Mouse (Mus musculus): ENCODE data around the gene Cand2. TPM values are rescaled to one million over a fixed set of nuclear protein-coding genes. Genes with fewer than 3 reads are reported as not detected.

Cand2 gene
- total RNA-seq, 2 experiments from 2014 or later: 1.2 to 2.2 TPM

DNA sequence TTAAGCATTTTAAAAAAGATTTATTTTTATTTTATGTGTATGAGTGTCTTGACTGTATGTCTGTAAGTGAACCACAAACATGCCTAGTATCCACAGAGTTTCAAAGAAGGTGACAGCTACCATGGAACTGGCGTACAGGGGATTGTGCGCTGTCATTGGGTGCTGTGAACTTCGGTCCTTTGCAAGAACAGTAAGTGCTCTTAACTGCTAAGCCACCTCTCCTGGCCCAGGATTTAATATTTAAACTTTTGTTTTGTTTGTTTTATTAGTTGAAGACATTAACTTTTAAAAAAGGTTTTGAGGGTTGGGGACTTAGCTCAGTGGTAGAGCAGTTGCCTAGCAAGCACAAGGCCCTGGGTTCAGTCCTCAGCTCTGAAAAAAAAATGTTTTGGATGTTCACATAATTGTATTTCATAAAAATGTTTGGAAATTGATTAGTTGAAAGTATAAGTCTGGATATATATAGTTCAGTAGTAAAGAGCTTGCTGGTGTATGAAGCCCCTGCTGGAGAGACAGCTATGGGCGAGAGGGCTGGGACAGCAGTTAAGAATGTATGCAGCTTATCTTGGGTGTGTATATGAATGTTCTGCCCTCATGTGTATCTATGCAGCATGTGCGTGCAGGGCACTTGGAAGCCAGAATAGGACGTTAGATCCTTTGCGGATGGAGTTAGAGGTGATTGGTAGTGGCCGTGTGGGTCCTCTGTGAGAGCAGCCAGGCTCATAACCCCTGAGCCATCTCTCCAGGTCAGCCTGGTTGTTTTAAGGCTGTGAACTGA, 47.1 kb downstream of the Cand2 start:
- ATAC-seq (replicated peaks; ENCODE audit: poor library complexity, severe bottlenecking): no peak

DNA sequence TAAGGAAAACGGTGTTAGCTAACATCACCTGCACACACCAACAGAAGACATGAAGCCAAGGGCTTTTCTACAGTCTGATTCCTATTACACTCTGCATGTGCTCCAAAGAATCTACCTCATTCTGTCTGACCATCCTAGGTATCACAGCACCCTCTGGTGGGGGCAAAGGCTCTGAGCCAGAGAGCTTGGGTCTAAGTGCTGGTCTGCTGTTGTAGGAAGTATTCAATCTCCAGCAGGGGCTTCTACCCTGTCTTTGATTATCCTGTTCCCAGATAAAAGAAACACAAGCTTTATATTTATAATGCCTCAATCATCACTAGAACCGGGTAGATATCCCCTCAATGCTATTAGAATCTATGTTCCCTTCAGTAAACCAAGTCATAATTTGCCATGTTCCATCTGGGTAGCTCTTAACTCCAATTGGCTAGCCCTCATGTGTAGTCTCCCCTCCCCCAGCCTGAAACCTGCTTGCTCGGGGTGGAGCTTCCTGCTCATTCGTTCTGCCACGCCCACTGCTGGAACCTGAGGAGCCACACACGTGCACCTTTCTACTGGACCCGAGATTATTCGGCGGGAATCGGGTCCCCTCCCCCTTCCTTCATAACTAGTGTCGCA, 49.6 kb downstream of the Cand2 start:
- peak; percentile 100 for ATAC-seq (replicated peaks; ENCODE audit: poor library complexity, severe bottlenecking)

DNA sequence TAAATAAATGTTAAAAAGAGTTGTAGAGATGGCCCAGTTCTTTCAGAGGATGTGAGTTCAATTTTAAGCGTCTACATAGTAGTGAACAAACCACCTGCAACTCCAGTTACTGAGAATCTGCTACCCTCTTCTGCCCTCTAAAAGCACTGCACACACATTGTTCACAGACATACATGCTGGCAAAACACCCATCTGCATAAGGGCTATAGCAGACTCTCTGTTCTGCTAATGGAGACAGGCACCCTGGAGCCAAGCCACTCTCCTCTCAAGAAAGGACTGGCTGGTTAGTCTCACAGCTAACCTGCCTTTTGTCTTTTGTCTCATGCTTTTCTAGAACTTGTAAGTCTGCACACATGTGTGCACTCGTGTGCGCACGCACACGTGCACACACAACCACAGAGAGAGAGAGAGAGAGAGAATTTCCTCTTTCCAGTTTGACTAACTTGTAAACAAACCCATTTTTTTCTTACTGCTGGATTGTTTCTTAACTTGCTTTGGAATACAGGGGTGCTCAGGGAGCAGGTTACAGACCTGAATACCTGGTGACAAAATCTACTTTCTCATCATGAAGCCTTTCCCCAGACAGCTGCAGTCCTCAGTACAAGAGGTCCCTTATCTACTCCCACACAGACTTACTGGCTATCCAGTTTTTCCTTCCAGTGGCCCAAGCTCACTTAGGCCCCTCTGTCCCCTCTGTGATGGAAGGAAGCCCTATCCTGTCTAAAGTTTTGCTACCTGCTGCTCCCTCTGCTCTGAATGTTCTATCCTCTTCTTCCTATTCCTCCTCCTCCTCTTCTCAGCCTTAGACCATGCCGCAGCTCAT, 56.7 kb downstream of the Cand2 start:
- no peak for ATAC-seq (replicated peaks; ENCODE audit: poor library complexity, severe bottlenecking)

DNA sequence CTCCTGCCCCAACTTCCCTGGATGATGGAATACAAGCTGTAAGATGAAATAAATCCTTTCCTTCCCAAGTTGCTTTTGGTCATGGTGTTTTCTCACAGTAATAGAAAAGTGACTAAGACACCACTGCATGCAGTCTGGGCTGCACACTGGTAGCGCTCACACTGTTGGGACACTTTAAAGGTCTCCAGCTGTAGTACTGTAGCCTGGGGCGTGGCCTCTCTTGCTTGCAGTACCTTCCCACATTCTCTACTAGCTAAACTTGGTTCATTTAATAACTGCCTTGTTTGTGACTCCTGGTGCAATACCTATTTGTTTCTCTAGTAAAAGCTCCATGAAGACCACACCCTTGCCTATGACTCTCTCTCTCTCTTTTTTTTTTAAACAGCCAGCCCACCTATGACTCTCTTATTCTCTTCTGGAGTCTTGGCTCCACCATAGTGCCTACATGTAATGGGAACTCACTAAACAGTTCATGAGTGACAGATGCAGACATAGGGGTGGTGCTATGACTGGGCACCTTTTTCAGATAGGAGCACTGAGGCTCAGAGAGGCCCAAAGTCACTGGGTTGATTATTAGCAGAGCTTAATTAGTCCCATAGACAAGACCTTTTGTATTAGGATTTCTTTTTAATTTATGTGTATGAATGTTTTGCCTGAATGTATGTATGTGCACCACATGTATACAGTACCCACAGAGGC, 58.0 kb downstream of the Cand2 start:
- no peak for ATAC-seq (replicated peaks; ENCODE audit: poor library complexity, severe bottlenecking)

DNA sequence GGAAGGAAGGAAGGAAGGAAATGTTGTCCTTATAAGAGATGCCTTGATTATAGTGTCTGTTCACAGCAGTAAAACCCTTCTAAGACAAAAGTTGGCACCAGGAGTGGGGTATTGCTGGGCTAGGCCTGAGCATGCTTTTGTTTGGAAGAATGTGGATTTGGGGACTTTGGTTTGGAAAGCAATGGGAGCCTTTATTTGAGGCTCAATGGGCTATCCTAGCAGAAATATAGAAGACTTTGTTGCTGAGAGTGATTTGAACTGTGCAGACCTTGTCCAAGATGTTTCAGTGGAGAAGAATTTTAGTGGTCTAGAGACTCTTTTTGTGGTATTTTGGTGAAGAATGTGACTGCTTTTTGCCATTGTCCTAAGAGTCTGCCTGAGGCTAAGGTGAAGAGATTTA, 59.5 kb downstream of the Cand2 start:
- ATAC-seq (replicated peaks; ENCODE audit: poor library complexity, severe bottlenecking): no peak

GRCm38 (mm10) chr6:115838161-115838597, 63.8 kb downstream of the Cand2 start, which contains the start of gene Efcab12:
Efcab12 (minus strand) TSS chr6:115838412.
- peak; percentile 98 for ATAC-seq (replicated peaks; ENCODE audit: poor library complexity, severe bottlenecking)

GRCm38 (mm10) chr6:115838745-115839144, 64.4 kb downstream of the Cand2 start:
- no peak for ATAC-seq (replicated peaks; ENCODE audit: poor library complexity, severe bottlenecking)

GRCm38 (mm10) chr6:115845006-115845405, 70.7 kb downstream of the Cand2 start:
- ATAC-seq (replicated peaks; ENCODE audit: poor library complexity, severe bottlenecking): no peak

GRCm38 (mm10) chr6:115846640-115847411, 72.5 kb downstream of the Cand2 start:
- ATAC-seq (replicated peaks; ENCODE audit: poor library complexity, severe bottlenecking): peak; percentile 95

DNA sequence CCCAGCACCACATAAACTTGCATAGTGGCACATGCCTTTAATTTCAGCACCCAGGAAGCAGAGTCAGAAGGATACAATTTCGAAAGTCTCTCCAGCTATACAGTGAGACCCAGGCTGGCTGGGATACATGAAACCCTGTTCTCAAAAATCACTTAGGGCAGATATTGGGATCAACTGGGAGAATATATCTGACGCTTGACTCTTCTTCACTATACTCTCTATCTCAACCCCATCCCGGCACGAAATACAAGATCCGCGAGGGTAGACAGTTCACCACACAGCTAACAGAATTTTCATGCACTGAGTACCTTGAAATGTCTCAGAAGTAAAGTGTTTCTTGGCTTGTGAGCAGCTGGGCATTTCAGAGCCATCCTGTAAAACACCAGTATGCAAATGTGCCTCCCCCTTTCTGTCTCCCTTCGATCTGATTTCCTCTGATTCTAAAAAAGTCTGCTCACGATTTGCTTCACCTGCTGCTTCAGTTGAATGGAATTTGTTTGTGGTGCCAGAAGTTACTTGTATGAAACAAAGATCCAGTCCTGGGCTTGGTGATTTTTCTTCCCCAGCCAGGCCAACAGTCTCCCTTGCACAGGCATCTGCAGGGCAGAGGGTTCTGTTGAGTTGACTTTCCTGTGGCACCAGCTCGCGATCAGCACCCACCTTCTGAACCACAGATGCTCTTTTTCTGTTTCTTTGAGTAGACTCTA, 74.4 kb downstream of the Cand2 start:
- no peak for ATAC-seq (replicated peaks; ENCODE audit: poor library complexity, severe bottlenecking)

DNA sequence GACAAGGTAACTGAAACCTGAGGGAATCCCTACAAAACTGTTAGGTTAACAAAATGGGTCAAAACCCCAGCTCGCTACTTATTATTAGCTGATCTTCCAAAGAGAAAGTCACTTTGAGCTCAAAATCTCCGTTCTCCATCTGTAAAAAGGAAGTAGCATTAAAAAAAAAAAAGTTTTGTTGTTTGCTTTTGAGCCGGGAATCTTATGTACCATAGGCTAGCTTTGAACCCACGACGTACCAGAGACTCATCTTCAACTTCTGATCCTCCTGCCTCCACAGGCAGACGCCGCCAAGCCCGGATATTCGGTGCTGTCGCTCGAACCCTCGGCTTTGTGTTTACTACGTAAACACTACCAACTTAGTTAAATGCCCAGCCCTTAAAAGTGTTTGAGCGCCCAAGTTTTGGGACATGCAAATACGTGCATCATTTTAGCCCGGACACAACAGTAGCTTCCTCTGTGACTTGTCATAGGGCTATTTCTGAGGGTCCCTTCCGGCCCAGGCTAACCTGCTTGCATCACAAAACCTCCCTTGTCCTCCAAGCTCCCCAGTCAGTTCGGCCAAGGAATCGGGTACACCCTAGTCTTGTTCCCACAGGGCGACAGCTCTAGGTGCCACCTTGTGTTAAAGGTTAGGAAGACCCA, 78.2 kb downstream of the Cand2 start:
- peak; percentile 28 for ATAC-seq (replicated peaks; ENCODE audit: poor library complexity, severe bottlenecking)

DNA sequence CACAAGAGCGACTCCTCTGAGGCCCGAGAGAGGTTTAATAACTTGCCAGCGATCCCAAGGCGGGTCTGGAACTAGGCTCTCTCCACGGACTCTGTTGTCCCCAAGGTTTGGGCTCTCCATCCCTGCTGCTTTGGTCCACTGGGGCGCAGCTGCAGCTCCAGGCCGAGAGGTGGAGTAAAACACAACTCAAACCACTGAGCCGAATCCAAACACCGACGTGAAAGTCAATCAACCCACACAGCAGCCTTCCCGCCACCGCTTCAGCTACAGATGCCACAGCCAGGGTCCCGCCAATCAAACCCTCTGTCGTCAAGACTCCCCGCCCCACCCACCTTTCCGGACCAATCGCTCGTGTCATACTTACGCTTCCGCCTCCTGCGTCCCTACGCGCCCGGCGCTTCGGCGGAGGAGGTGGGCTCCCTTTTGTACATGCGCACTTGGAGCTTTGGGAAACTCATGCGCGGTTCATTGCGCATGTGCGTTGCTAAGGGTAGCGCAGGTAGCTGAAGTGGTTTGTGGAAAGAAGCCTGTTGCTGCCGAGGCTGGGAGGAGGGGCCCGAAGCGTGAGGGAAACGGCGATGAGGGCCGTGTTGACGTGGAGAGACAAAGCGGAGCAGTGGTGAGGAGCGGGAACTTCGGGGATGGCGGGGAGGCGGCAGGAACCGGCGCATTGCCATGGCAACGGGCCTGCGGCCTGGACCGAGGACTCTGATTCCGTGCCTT, 78.9 kb downstream of the Cand2 start, which contains the start of the genes Mbd4 and Ift122:
Gene Mbd4 (minus strand): TSS at position 281 of the 723 bp plus-strand sequence.
Gene Ift122 (plus strand): TSS at position 380 of the 723 bp plus-strand sequence.
- peak; percentile 96 for ATAC-seq (replicated peaks; ENCODE audit: poor library complexity, severe bottlenecking)

- no peak for ATAC-seq (replicated peaks; ENCODE audit: poor library complexity, severe bottlenecking)
Measured at GRCm38 (mm10) chr6:115853985-115854384, 79.6 kb downstream of the Cand2 start.

GRCm38 (mm10) chr6:115854432-115854831, 80.1 kb downstream of the Cand2 start:
- no peak for ATAC-seq (replicated peaks; ENCODE audit: poor library complexity, severe bottlenecking)

Measured in granulocyte monocyte progenitor cell, adult 5-6 weeks (primary cell).